Mouse (Mus musculus): Measurements from ENCODE around the gene C530008M17Rik. TPM values are rescaled to one million over a fixed set of nuclear protein-coding genes. Genes with fewer than 3 reads are reported as not detected.

Gene C530008M17Rik
- polyA plus RNA-seq, 1 experiment from 2014 or later, result 21.2 TPM

DNA sequence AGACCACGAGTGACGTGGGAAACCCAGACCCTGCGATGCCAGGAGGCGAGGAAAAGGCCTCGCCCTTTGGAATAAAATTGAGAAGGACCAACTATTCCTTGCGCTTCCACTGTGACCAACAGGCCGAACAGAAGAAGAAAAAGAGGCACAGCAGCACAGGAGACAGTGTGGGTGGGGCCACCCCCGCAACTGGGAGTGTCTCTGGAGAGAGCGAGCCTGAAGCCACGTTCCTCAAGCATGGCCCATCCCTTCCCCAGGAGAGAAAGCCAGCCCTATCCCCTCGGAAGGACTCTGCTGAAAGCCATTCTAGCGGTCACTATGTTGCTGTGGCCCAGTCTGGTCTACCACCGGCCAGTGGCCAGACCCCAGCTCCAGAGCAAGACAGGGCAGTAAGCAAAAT lies 202.1 kb downstream of the C530008M17Rik start:
- Histone ChIP-seq H3K9ac (ENCODE audit: low read depth, low read length) (no peak overlapping the region), H3K27ac (ENCODE audit: low read depth, low read length) (no peak overlapping the region), H3K27me3 (ENCODE audit: control insufficient read depth, insufficient read depth, low read length) (peaks cover 12% of the 10 kb centered on the region), H3K9me3 (ENCODE audit: control insufficient read depth, low read length) (no peaks in the 10 kb centered on the region), H3K36me3 (ENCODE audit: control insufficient read depth, insufficient read depth, low read length) (peaks cover 4% of the 10 kb centered on the region; the same call in 1 of the 2 replicates), H3K4me2 (replicated peaks; ENCODE audit: low read depth, low read length) (no peak overlapping the region), H3K4me1 (ENCODE audit: control insufficient read depth, insufficient read depth, low read length) (0 out of 2 replicates have a peak, but pooled peaks cover 5% of the 10 kb centered on the region), H3K4me3 (ENCODE audit: low read length) (no peak overlapping the region)
- 81% methylated on average over 13 of the region's 13 CpGs for WGBS
- no peak for ATAC-seq (ENCODE audit: low FRiP score, low TSS enrichment)

DNA sequence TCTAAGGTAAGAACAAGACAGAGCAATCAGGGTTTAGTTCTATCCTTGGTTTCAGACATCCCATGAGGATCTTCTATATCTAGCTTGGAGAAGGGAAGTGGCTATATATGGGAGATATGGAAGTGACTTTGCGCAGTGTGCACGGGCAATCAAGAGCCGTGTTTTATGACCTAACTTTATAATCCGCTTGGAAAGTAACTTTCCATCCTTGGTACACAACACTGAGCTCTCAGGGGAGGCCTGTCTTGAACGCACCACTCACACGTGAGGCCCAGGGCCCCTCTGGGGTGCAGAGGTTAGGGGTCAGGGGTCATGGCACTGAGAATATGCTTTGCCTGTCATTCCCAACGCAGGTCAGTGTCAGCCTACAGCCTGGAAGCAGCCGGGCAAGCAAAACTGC lies 210.5 kb downstream of the C530008M17Rik start:
- no peak overlapping the region for H3K27ac ChIP-seq (ENCODE audit: low read depth, low read length)
- H3K36me3 ChIP-seq (ENCODE audit: control insufficient read depth, insufficient read depth, low read length), result peaks cover 17% of the 10 kb centered on the region
- WGBS, result 56% methylated on average over 8 of the region's 8 CpGs
- H3K9me3 ChIP-seq (ENCODE audit: control insufficient read depth, low read length), result no peaks in the 10 kb centered on the region
- no peak overlapping the region for H3K4me3 ChIP-seq (ENCODE audit: low read length)
- H3K9ac ChIP-seq (ENCODE audit: low read depth, low read length), result no peak overlapping the region
- H3K4me1 ChIP-seq (ENCODE audit: control insufficient read depth, insufficient read depth, low read length), result no peaks in the 10 kb centered on the region
- no peaks in the 10 kb centered on the region for H3K27me3 ChIP-seq (ENCODE audit: control insufficient read depth, insufficient read depth, low read length)
- ATAC-seq (ENCODE audit: low FRiP score, low TSS enrichment), result no peak
- H3K4me2 ChIP-seq (replicated peaks; ENCODE audit: low read depth, low read length), result no peak overlapping the region

DNA sequence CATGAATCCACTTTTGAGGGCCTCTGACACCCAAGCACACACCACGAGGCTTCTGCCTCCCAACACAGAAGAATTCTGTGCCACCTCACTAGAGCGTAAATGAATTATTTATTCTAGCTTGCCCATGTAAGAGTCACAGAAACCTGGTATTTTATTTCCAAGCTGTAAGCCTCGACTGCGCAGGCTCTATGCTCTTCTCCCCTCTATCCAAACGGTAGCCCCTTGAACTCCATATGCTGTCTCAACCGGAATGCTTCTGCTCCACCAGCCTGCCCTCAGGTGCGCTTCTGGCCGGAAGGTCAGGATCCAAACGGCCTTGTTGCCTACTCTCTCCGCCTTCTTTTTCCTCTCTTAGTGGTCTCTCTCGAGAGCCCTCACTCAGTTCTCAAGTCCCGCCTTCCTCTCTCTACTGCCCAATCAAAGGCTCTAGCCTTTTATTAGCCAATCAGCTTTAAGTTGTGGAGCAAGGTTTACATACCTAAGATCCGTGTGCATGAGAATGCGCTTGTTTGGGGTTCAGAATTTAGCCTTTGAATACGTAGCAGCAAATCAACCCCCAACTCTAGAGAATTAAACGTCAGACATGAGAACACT lies 212.5 kb downstream of the C530008M17Rik start:
- Histone ChIP-seq H3K9ac (ENCODE audit: low read depth, low read length) (no peak overlapping the region), H3K36me3 (ENCODE audit: control insufficient read depth, insufficient read depth, low read length) (peaks cover 26% of the 10 kb centered on the region)
- WGBS, result 19% methylated on average over 16 of the region's 16 CpGs

DNA sequence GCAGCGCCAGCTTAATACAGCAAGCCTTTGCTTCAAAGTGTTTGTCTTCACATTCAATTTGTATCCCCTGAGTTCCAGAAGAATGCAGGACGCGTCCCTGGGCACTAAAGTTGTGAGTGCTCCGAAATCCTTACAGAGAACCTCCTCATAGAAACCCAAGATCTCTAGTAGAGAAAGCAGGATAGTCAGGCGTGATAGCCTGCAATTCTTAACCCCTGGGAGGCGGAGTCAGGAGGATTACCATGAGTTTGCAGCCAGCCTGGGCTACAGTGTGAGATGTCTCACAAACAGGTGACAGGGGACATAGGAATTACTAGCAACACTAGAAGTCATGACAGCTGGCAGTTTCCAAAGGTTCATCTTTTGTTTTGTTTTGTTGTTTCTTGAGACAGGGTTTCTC lies 213.2 kb downstream of the C530008M17Rik start:
- Histone ChIP-seq H3K9ac (ENCODE audit: low read depth, low read length) (no peak overlapping the region), H3K27ac (ENCODE audit: low read depth, low read length) (no peak overlapping the region), H3K9me3 (ENCODE audit: control insufficient read depth, low read length) (no peaks in the 10 kb centered on the region), H3K4me3 (ENCODE audit: low read length) (peak overlapping the region; percentile 32; the same call in 1 of the 2 replicates), H3K4me1 (ENCODE audit: control insufficient read depth, insufficient read depth, low read length) (no peaks in the 10 kb centered on the region), H3K4me2 (replicated peaks; ENCODE audit: low read depth, low read length) (peak overlapping the region; percentile 43), H3K27me3 (ENCODE audit: control insufficient read depth, insufficient read depth, low read length) (no peaks in the 10 kb centered on the region), H3K36me3 (ENCODE audit: control insufficient read depth, insufficient read depth, low read length) (peaks cover 31% of the 10 kb centered on the region)
- no peak for ATAC-seq (ENCODE audit: low FRiP score, low TSS enrichment)
- 60% methylated on average over 6 of the region's 6 CpGs for whole genome bisulfite sequencing

More for the DNA sequence above, 212.5 kb downstream of the C530008M17Rik start:
- peak; percentile 88; the same call in 1 of the 2 replicates for ATAC-seq (ENCODE audit: low FRiP score, low TSS enrichment)
- Histone ChIP-seq H3K4me1 (ENCODE audit: control insufficient read depth, insufficient read depth, low read length) (no peaks in the 10 kb centered on the region), H3K27ac (ENCODE audit: low read depth, low read length) (no peak overlapping the region), H3K27me3 (ENCODE audit: control insufficient read depth, insufficient read depth, low read length) (no peaks in the 10 kb centered on the region), H3K9me3 (ENCODE audit: control insufficient read depth, low read length) (no peaks in the 10 kb centered on the region), H3K4me2 (replicated peaks; ENCODE audit: low read depth, low read length) (peak overlapping the region; percentile 43), H3K4me3 (ENCODE audit: low read length) (peak overlapping the region; percentile 32)

DNA sequence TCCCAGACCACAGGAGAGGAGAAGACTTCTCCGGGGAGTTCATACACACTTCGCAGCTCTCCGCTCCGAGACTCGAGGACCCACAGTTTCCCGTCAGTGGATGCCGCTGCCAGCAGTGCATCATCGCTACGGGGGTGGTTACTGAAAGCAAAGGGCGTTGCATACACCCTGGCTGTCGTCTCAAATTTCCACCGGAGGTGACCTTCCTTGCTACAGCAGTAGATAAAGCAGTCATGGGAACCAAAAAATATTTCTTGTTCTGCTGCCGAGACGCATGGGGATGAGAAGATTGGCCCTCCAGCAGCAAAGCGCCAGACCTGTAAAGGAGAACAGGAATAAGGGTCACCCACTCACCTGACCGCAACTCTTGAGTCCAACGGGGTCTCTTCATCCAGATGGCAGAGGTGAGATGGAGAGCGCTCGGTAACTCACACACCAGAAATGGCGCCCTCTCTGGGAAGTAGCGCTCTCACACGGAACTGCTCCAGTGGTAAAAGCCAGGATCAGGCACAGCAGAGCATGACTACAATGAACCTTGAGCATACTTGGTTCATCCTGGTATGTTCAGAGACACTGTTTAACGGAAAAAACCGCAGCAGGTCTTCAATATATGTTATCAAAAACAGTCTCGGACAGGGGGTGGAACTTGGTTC lies 219.9 kb downstream of the C530008M17Rik start:
- Histone ChIP-seq H3K27me3 (ENCODE audit: control insufficient read depth, insufficient read depth, low read length) (no peaks in the 10 kb centered on the region), H3K9me3 (ENCODE audit: control insufficient read depth, low read length) (no peaks in the 10 kb centered on the region), H3K27ac (ENCODE audit: low read depth, low read length) (no peak overlapping the region), H3K36me3 (ENCODE audit: control insufficient read depth, insufficient read depth, low read length) (peaks cover 29% of the 10 kb centered on the region), H3K9ac (ENCODE audit: low read depth, low read length) (no peak overlapping the region), H3K4me2 (replicated peaks; ENCODE audit: low read depth, low read length) (no peak overlapping the region), H3K4me1 (ENCODE audit: control insufficient read depth, insufficient read depth, low read length) (no peaks in the 10 kb centered on the region), H3K4me3 (ENCODE audit: low read length) (no peak overlapping the region)
- ATAC-seq (ENCODE audit: low FRiP score, low TSS enrichment), result no peak
- WGBS, result 84% methylated on average over 25 of the region's 25 CpGs

DNA sequence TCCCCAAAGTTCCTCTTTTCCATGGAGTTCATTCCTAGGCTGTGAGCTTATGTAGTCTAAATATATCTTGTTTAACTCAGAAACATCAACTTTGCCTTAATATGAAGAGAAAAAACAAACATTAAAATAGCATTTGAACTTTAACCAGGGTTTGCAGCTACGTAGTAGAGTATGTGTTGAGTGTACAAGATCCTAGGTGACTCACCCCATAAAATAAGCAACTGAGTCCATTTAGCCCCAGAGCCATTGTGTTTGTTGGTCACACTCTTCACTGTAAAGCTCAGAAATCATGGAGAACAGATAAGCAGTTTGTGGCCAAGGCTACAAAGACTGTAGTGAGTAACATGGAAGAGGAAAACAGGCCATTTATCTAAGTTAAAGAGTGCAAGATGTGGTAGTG lies 227.8 kb downstream of the C530008M17Rik start:
- Histone ChIP-seq H3K9me3 (ENCODE audit: control insufficient read depth, low read length) (no peaks in the 10 kb centered on the region), H3K27ac (ENCODE audit: low read depth, low read length) (no peak overlapping the region), H3K4me2 (replicated peaks; ENCODE audit: low read depth, low read length) (no peak overlapping the region), H3K36me3 (ENCODE audit: control insufficient read depth, insufficient read depth, low read length) (peaks cover 39% of the 10 kb centered on the region), H3K27me3 (ENCODE audit: control insufficient read depth, insufficient read depth, low read length) (no peaks in the 10 kb centered on the region), H3K4me3 (ENCODE audit: low read length) (no peak overlapping the region), H3K9ac (ENCODE audit: low read depth, low read length) (no peak overlapping the region), H3K4me1 (ENCODE audit: control insufficient read depth, insufficient read depth, low read length) (no peaks in the 10 kb centered on the region)
- WGBS, result 95% methylated on average over 1 of the region's 1 CpGs
- no peak for ATAC-seq (ENCODE audit: low FRiP score, low TSS enrichment)

DNA sequence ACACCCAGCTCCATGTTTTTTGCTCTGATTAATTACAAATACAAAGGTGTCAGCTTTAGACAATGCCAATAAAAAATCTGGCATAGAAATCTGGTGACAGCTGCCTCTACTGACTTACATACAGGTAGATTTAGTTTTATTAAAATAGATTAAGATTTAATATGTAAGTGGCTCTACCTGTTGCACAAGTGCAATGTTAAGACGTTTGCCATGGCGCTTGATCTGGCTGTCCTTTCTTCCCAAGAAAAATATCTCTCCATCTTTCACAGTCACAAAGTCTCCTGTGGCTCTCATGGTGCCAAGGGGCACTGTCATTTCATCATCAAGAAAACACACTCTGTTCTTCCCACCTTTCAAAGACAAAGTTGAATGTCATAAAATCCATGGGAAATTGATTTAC lies 230.7 kb downstream of the C530008M17Rik start:
- H3K36me3 ChIP-seq (ENCODE audit: control insufficient read depth, insufficient read depth, low read length), result peaks cover 47% of the 10 kb centered on the region
- H3K9me3 ChIP-seq (ENCODE audit: control insufficient read depth, low read length), result no peaks in the 10 kb centered on the region
- WGBS, result 93% methylated on average over 2 of the region's 2 CpGs
- no peak overlapping the region for H3K9ac ChIP-seq (ENCODE audit: low read depth, low read length)
- H3K4me2 ChIP-seq (replicated peaks; ENCODE audit: low read depth, low read length), result no peak overlapping the region
- no peaks in the 10 kb centered on the region for H3K27me3 ChIP-seq (ENCODE audit: control insufficient read depth, insufficient read depth, low read length)
- H3K27ac ChIP-seq (ENCODE audit: low read depth, low read length), result no peak overlapping the region
- H3K4me3 ChIP-seq (ENCODE audit: low read length), result no peak overlapping the region
- H3K4me1 ChIP-seq (ENCODE audit: control insufficient read depth, insufficient read depth, low read length), result no peaks in the 10 kb centered on the region
- ATAC-seq (ENCODE audit: low FRiP score, low TSS enrichment), result no peak

DNA sequence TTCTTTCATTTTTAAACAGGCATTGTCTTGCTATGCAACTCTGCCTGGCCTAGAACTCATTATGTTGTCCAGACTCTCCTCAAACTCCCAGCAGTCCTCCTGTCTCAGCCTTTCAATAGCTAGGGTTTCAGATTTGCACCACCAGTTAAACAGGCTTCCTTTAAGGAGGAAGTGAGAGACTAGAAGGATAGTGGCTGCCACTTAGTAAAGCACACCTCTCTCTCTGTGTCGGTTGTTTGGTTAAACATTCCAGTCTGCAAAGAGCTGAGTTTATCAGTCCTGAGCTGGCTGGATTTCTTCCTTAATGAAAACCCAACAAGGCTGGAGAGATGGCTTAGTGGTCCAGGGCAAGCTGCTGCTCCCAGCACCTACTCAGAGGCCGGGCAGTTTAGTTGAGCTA lies 236.3 kb downstream of the C530008M17Rik start:
- Histone ChIP-seq H3K27me3 (ENCODE audit: control insufficient read depth, insufficient read depth, low read length) (no peaks in the 10 kb centered on the region), H3K9me3 (ENCODE audit: control insufficient read depth, low read length) (no peaks in the 10 kb centered on the region), H3K9ac (ENCODE audit: low read depth, low read length) (no peak overlapping the region), H3K4me1 (ENCODE audit: control insufficient read depth, insufficient read depth, low read length) (no peaks in the 10 kb centered on the region), H3K4me2 (replicated peaks; ENCODE audit: low read depth, low read length) (no peak overlapping the region), H3K4me3 (ENCODE audit: low read length) (no peak overlapping the region), H3K36me3 (ENCODE audit: control insufficient read depth, insufficient read depth, low read length) (peaks cover 34% of the 10 kb centered on the region), H3K27ac (ENCODE audit: low read depth, low read length) (no peak overlapping the region)
- WGBS, result 78% methylated on average over 2 of the region's 2 CpGs
- no peak for ATAC-seq (ENCODE audit: low FRiP score, low TSS enrichment)

DNA sequence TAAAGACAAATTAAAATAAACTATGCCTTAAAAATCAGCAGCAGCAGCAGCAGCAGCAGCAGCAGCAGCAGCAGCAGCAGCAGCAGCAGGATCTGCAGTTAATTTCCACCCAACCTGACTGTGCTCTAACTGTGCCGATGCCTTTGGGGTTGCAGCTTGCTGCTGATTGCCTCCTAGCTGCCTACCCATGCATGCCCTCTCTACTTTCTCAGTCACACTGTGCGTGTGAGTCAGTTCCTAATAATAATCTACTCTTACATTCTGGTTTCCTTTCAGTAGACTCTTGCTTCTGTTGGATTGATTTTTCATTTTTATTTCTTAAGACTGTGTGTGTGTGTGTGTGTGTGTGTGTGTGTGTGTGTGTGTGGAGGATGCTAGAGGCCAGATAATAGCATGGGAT lies 236.8 kb downstream of the C530008M17Rik start:
- no peak overlapping the region for H3K9ac ChIP-seq (ENCODE audit: low read depth, low read length)
- H3K4me3 ChIP-seq (ENCODE audit: low read length), result no peak overlapping the region
- H3K4me2 ChIP-seq (replicated peaks; ENCODE audit: low read depth, low read length), result no peak overlapping the region
- ATAC-seq (ENCODE audit: low FRiP score, low TSS enrichment), result no peak
- WGBS, result 87% methylated on average over 2 of the region's 2 CpGs
- no peaks in the 10 kb centered on the region for H3K9me3 ChIP-seq (ENCODE audit: control insufficient read depth, low read length)
- peaks cover 32% of the 10 kb centered on the region for H3K36me3 ChIP-seq (ENCODE audit: control insufficient read depth, insufficient read depth, low read length)
- H3K4me1 ChIP-seq (ENCODE audit: control insufficient read depth, insufficient read depth, low read length), result no peaks in the 10 kb centered on the region
- H3K27ac ChIP-seq (ENCODE audit: low read depth, low read length), result no peak overlapping the region
- H3K27me3 ChIP-seq (ENCODE audit: control insufficient read depth, insufficient read depth, low read length), result no peaks in the 10 kb centered on the region

Data from kidney, embryonic 14.5 days (tissue).